Mouse (Mus musculus): ENCODE results near the gene Gm11127. TPM values are rescaled to one million over a fixed set of nuclear protein-coding genes. Genes with fewer than 3 reads are reported as not detected.

Gm11127 gene
- polyA plus RNA-seq, 1 experiment from 2014 or later, result 0.16 TPM

GRCm38 (mm10) chr17:36017046-36017445, 41.1 kb downstream of the Gm11127 start:
- Histone ChIP-seq H3K4me2 (ENCODE audit: low read length) (no peak overlapping the region), H3K4me1 (replicated peaks; ENCODE audit: control insufficient read depth, insufficient read depth, low read length) (no peaks in the 10 kb centered on the region), H3K27ac (ENCODE audit: low read length) (no peak overlapping the region), H3K9ac (replicated peaks; ENCODE audit: low read depth, low read length) (no peak overlapping the region), H3K9me3 (ENCODE audit: control insufficient read depth, low read length) (no peaks in the 10 kb centered on the region), H3K36me3 (ENCODE audit: control insufficient read depth, insufficient read depth) (peaks cover 11% of the 10 kb centered on the region), H3K4me3 (replicated peaks; ENCODE audit: low read length) (no peak overlapping the region), H3K27me3 (replicated peaks; ENCODE audit: control insufficient read depth, insufficient read depth, low read length) (no peaks in the 10 kb centered on the region)
- ATAC-seq, result no peak
- whole genome bisulfite sequencing, result 93% methylated on average over 5 of the region's 5 CpGs

- no peak for ATAC-seq
- Histone ChIP-seq H3K36me3 (ENCODE audit: control insufficient read depth, insufficient read depth) (peaks cover 11% of the 10 kb centered on the region), H3K4me1 (replicated peaks; ENCODE audit: control insufficient read depth, insufficient read depth, low read length) (no peaks in the 10 kb centered on the region), H3K9me3 (ENCODE audit: control insufficient read depth, low read length) (no peaks in the 10 kb centered on the region), H3K4me2 (ENCODE audit: low read length) (no peak overlapping the region), H3K4me3 (replicated peaks; ENCODE audit: low read length) (no peak overlapping the region), H3K27me3 (replicated peaks; ENCODE audit: control insufficient read depth, insufficient read depth, low read length) (no peaks in the 10 kb centered on the region), H3K9ac (replicated peaks; ENCODE audit: low read depth, low read length) (no peak overlapping the region), H3K27ac (ENCODE audit: low read length) (no peak overlapping the region)
- 99% methylated on average over 5 of the region's 5 CpGs for WGBS
Observed at GRCm38 (mm10) chr17:36014977-36015376, 43.2 kb downstream of the Gm11127 start.

Other genes with a start within 250 kb of the Gm11127 start
- gene Ier3, start 236.7 kb downstream of the Gm11127 start, polyA plus RNA-seq (2015; fragmentation: Nextera tagmentation; extraction: Ambion mirVana), result 6.4 and 9.9 TPM in 2 replicates
- gene Flot1, start 235.1 kb downstream of the Gm11127 start, polyA plus RNA-seq (2015; fragmentation: Nextera tagmentation; extraction: Ambion mirVana), result 83.5 and 89.3 TPM in 2 replicates
- 1,979 and 2,045 TPM in 2 replicates for gene Tubb5, start 220.1 kb downstream of the Gm11127 start, polyA plus RNA-seq (2015; fragmentation: Nextera tagmentation; extraction: Ambion mirVana)
- gene Mdc1, start 216.9 kb downstream of the Gm11127 start, polyA plus RNA-seq (2015; fragmentation: Nextera tagmentation; extraction: Ambion mirVana), result 10.6 and 13.2 TPM in 2 replicates
- gene Nrm, start 197.1 kb downstream of the Gm11127 start, polyA plus RNA-seq (2015; fragmentation: Nextera tagmentation; extraction: Ambion mirVana), result 23.4 and 26.1 TPM in 2 replicates
- gene Ppp1r18, start 192.8 kb downstream of the Gm11127 start, polyA plus RNA-seq (2015; fragmentation: Nextera tagmentation; extraction: Ambion mirVana), result 24.9 and 25.7 TPM in 2 replicates
- gene Dhx16, start 178.6 kb downstream of the Gm11127 start, polyA plus RNA-seq (2015; fragmentation: Nextera tagmentation; extraction: Ambion mirVana), result 40.4 and 42.2 TPM in 2 replicates
- gene 2310061I04Rik, start 160.9 kb downstream of the Gm11127 start, polyA plus RNA-seq (2015; fragmentation: Nextera tagmentation; extraction: Ambion mirVana), result 34.5 and 49.5 TPM in 2 replicates
- gene Atat1, start 148.3 kb downstream of the Gm11127 start, polyA plus RNA-seq (2015; fragmentation: Nextera tagmentation; extraction: Ambion mirVana), result 423 and 493 TPM in 2 replicates
- 50.8 and 55.6 TPM in 2 replicates for gene Mrps18b, start 142.0 kb downstream of the Gm11127 start, polyA plus RNA-seq (2015; fragmentation: Nextera tagmentation; extraction: Ambion mirVana)
- gene Ppp1r10, start 141.9 kb downstream of the Gm11127 start, polyA plus RNA-seq (2015; fragmentation: Nextera tagmentation; extraction: Ambion mirVana), result 47.0 and 50.7 TPM in 2 replicates
- 88.3 and 89.6 TPM in 2 replicates for gene Abcf1, start 88.6 kb downstream of the Gm11127 start, polyA plus RNA-seq (2015; fragmentation: Nextera tagmentation; extraction: Ambion mirVana)
- 61.0 and 65.6 TPM in 2 replicates for gene Gnl1, start 78.5 kb downstream of the Gm11127 start, polyA plus RNA-seq (2015; fragmentation: Nextera tagmentation; extraction: Ambion mirVana)
- gene Prr3, start 78.1 kb downstream of the Gm11127 start, polyA plus RNA-seq (2015; fragmentation: Nextera tagmentation; extraction: Ambion mirVana), result 78.9 and 93.2 TPM in 2 replicates
- gene H2-T24, start 37.8 kb downstream of the Gm11127 start, polyA plus RNA-seq (2015; fragmentation: Nextera tagmentation; extraction: Ambion mirVana), result 4.9 and 6.4 TPM in 2 replicates
- gene H2-T23, start 25.5 kb downstream of the Gm11127 start, polyA plus RNA-seq (2015; fragmentation: Nextera tagmentation; extraction: Ambion mirVana), result 6.2 and 7.3 TPM in 2 replicates
- gene H2-T22, start 15.6 kb downstream of the Gm11127 start, polyA plus RNA-seq (2015; fragmentation: Nextera tagmentation; extraction: Ambion mirVana), result 4.9 and 5.3 TPM in 2 replicates
- not detected in 2 replicates for gene Gm6034, start 15.4 kb downstream of the Gm11127 start, polyA plus RNA-seq (2015; fragmentation: Nextera tagmentation; extraction: Ambion mirVana)
- not detected in 2 replicates for gene Gm19684, start 63.3 kb upstream of the Gm11127 start, polyA plus RNA-seq (2015; fragmentation: Nextera tagmentation; extraction: Ambion mirVana)
- gene Gm7030, start 71.1 kb upstream of the Gm11127 start, polyA plus RNA-seq (2015; fragmentation: Nextera tagmentation; extraction: Ambion mirVana), result not detected in 2 replicates
- not detected in 2 replicates for gene Gm8909, start 110.2 kb upstream of the Gm11127 start, polyA plus RNA-seq (2015; fragmentation: Nextera tagmentation; extraction: Ambion mirVana)
- gene H2-T3, start 131.9 kb upstream of the Gm11127 start, polyA plus RNA-seq (2015; fragmentation: Nextera tagmentation; extraction: Ambion mirVana), result not detected in 2 replicates
- 84.8 and 99.7 TPM in 2 replicates for gene Rpp21, start 199.7 kb upstream of the Gm11127 start, polyA plus RNA-seq (2015; fragmentation: Nextera tagmentation; extraction: Ambion mirVana)
- 27.9 and 31.8 TPM in 2 replicates for gene Trim39, start 213.9 kb upstream of the Gm11127 start, polyA plus RNA-seq (2015; fragmentation: Nextera tagmentation; extraction: Ambion mirVana)
- gene H2-M10.2, start 228.1 kb upstream of the Gm11127 start, polyA plus RNA-seq (2015; fragmentation: Nextera tagmentation; extraction: Ambion mirVana), result 0.32 TPM in 1 of 2 replicates, not detected in the other

Data from forebrain, embryonic 16.5 days (tissue).